Mouse (Mus musculus): ENCODE data around the gene Ppm1g. TPM values are rescaled to one million over a fixed set of nuclear protein-coding genes. Genes with fewer than 3 reads are reported as not detected.
"Not testable (repeated sequence)": the region's sequence is repeated elsewhere in the genome, so short reads cannot be mapped to it uniquely, and the experiment has no call there.

The Ppm1g gene
- polyA plus RNA-seq, 1 experiment from 2014 or later, result 77.6 TPM

DNA sequence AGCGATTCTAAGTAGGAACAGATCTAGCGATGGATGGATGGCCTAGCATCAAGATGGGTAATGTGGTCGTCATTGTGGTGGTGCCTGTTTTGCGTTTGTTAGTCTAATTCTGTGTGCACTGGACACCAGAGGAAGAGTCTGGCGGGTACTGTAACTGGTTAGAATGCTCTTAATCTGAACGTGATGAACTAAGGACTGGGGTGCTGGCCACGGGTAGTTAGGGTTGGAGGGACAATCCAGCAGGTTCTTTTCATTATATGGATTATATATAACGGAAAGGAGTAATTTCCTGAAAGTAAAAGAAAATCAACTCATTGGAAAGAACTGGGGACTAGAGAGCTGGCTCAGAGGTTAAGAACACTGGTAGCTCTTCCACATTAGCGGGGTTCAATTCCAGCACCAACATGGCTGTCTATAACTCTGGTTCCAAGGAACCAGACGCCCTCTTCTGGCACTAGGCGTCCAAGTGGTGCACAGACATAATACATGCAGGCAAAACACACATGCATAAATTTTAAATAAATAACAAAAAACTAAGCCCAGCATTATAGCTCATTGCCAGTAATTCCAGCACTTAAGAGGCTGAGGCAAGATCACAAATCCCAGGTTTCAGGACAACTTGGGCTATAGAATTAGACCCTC is 938 bp upstream of the Ppm1g start:
- 14% methylated on average over 11 of the region's 11 CpGs for WGBS
- ATAC-seq, result no peak
- Histone ChIP-seq H3K4me2 (replicated peaks; ENCODE audit: low read depth, low read length) (peak overlapping the region; percentile 96), H3K27ac (ENCODE audit: low read length) (peak overlapping the region; percentile 86), H3K9ac (replicated peaks; ENCODE audit: low read depth) (peak overlapping the region; percentile 74), H3K9me3 (ENCODE audit: low read length) (no peaks in the 10 kb centered on the region), H3K4me3 (ENCODE audit: low read depth, low read length) (peak overlapping the region; percentile 76), H3K36me3 (ENCODE audit: insufficient read depth, low read length) (no peaks in the 10 kb centered on the region), H3K4me1 (ENCODE audit: insufficient read depth, low read depth, low read length) (no peaks in the 10 kb centered on the region; the same call in 1 of the 2 replicates), H3K27me3 (replicated peaks; ENCODE audit: insufficient read depth, low read length) (no peaks in the 10 kb centered on the region)
- TF ChIP-seq CTCF (IDR thresholded peaks at IDR 0.05) (peak; percentile 70), EP300 (IDR thresholded peaks at IDR 0.05) (no peak)
- DNase-seq (ENCODE audit: low spot score), result peak; percentile 68

DNA sequence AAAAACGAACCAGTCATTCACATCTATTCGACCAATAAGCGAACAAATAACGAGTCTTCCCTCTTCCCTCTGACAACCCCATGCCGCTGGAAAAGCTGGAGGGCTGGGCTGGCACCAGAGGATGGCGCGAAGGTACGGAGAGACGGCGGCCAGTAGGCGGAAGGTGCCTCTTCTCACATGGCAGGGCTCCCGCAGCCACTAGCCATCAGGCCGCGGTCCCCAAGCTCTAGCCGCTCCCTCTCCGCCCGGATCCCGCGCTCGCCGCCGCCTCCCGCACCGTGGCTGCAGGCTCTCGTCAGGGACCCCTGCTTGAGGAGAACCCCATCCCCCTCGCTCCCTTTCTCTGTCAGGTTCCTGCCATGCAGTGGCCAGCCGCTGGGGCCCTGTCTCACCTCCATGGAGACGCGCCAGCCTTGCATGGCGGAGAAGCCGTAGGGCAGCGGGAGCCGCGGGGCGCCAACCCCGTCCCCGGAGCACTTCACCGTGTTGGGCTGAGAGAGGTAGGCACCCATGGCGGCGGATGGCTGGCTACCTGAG is 508 bp downstream of the Ppm1g start:
- 0% methylated on average over 39 of the region's 40 CpGs for WGBS
- Histone ChIP-seq H3K27me3 (replicated peaks; ENCODE audit: insufficient read depth, low read length) (no peaks in the 10 kb centered on the region), H3K27ac (ENCODE audit: low read length) (peak overlapping the region; percentile 86), H3K4me1 (ENCODE audit: insufficient read depth, low read depth, low read length) (no peaks in the 10 kb centered on the region; the same call in 1 of the 2 replicates), H3K9ac (replicated peaks; ENCODE audit: low read depth) (peak overlapping the region; percentile 61), H3K36me3 (ENCODE audit: insufficient read depth, low read length) (no peaks in the 10 kb centered on the region), H3K4me2 (replicated peaks; ENCODE audit: low read depth, low read length) (peak overlapping the region; percentile 96), H3K4me3 (ENCODE audit: low read depth, low read length) (peak overlapping the region; percentile 76), H3K9me3 (ENCODE audit: low read length) (no peaks in the 10 kb centered on the region)
- DNase-seq (ENCODE audit: low spot score), result peak; percentile 63
- TF ChIP-seq CTCF (IDR thresholded peaks at IDR 0.05) (peak; percentile 33), EP300 (IDR thresholded peaks at IDR 0.05) (no peak)
- peak; percentile 45 for ATAC-seq

GRCm38 (mm10) chr5:31219474-31219873 is 1.0 kb downstream of the Ppm1g start:
- no peaks in the 10 kb centered on the region for H3K27me3 ChIP-seq (replicated peaks; ENCODE audit: insufficient read depth, low read length)
- H3K9me3 ChIP-seq (ENCODE audit: low read length), result no peaks in the 10 kb centered on the region
- peak overlapping the region; percentile 86 for H3K27ac ChIP-seq (ENCODE audit: low read length)
- no peak for TF ChIP-seq CTCF (IDR thresholded peaks at IDR 0.05)
- no peak for TF ChIP-seq EP300 (IDR thresholded peaks at IDR 0.05)
- H3K4me3 ChIP-seq (ENCODE audit: low read depth, low read length), result peak overlapping the region; percentile 76
- ATAC-seq (no peak), DNase-seq (ENCODE audit: low spot score) (no peak)
- no peaks in the 10 kb centered on the region; the same call in 1 of the 2 replicates for H3K4me1 ChIP-seq (ENCODE audit: insufficient read depth, low read depth, low read length)
- WGBS, result under 1% methylated on average over 11 of the region's 11 CpGs
- peak overlapping the region; percentile 61; the same call in 1 of the 2 replicates for H3K9ac ChIP-seq (replicated peaks; ENCODE audit: low read depth)
- H3K4me2 ChIP-seq (replicated peaks; ENCODE audit: low read depth, low read length), result peak overlapping the region; percentile 96
- H3K36me3 ChIP-seq (ENCODE audit: insufficient read depth, low read length), result no peaks in the 10 kb centered on the region

DNA sequence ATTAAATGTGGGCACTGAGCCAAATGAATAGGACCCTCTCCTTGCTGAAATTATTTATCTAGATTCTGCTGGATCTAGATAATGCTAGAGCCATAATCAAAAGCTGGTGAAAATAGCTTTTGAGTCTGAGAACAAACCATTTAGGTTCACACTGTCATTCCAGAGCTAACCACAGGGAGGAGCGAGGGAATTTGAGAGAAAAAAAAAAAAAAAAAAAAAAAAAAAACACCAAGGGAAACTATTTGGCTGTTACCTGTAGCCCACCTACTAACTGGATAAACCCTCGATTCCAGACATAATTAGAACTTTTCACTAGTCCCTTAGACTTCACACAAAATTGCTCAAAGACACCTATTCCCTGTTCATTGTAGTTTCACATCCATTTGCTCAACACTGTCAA is 1.4 kb downstream of the Ppm1g start:
- no peak for ATAC-seq
- peak; percentile 66 for DNase-seq (ENCODE audit: low spot score)
- Histone ChIP-seq H3K4me2 (replicated peaks; ENCODE audit: low read depth, low read length) (peak overlapping the region; percentile 96), H3K9ac (replicated peaks; ENCODE audit: low read depth) (no peak overlapping the region), H3K27ac (ENCODE audit: low read length) (0 out of 2 replicates have a peak overlapping the region, but pooled peaks have one; percentile 2), H3K4me3 (ENCODE audit: low read depth, low read length) (peak overlapping the region; percentile 76), H3K36me3 (ENCODE audit: insufficient read depth, low read length) (no peaks in the 10 kb centered on the region), H3K27me3 (replicated peaks; ENCODE audit: insufficient read depth, low read length) (no peaks in the 10 kb centered on the region), H3K4me1 (ENCODE audit: insufficient read depth, low read depth, low read length) (no peaks in the 10 kb centered on the region; the same call in 1 of the 2 replicates), H3K9me3 (ENCODE audit: low read length) (no peaks in the 10 kb centered on the region)
- no peak for TF ChIP-seq EP300 (IDR thresholded peaks at IDR 0.05)
- peak; percentile 56 for TF ChIP-seq CTCF (IDR thresholded peaks at IDR 0.05)
- WGBS, result 2% methylated on average over 2 of the region's 2 CpGs

GRCm38 (mm10) chr5:31218294-31218693 is 2.2 kb downstream of the Ppm1g start:
- no peak overlapping the region for H3K4me2 ChIP-seq (replicated peaks; ENCODE audit: low read depth, low read length)
- no peak overlapping the region for H3K4me3 ChIP-seq (ENCODE audit: low read depth, low read length)

DNA sequence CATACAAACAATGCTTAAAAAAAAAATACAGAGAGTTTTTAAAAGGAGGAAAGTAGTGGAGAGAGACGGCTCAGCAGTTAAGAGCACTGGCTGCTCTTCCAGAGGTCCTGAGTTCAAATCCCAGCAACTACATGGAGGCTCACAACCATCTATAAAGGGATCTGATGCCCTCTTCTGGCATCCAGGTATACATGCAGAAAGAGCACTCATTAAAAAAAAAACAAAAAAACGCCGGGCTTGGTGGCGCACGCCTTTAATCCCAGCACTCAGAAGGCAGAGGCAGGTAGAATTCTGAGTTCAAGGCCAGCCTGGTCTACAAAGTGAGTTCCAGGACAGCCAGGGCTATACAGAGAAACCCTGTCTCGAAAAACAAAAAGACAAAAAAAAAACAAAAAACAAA is 3.9 kb downstream of the Ppm1g start:
- not testable (repeated sequence) for DNase-seq (ENCODE audit: low spot score); H3K9me3 ChIP-seq (ENCODE audit: low read length); H3K36me3 ChIP-seq (ENCODE audit: insufficient read depth, low read length); H3K27me3 ChIP-seq (replicated peaks; ENCODE audit: insufficient read depth, low read length); H3K9ac ChIP-seq (replicated peaks; ENCODE audit: low read depth); H3K4me1 ChIP-seq (ENCODE audit: insufficient read depth, low read depth, low read length); H3K27ac ChIP-seq (ENCODE audit: low read length); H3K4me3 ChIP-seq (ENCODE audit: low read depth, low read length); ATAC-seq; H3K4me2 ChIP-seq (replicated peaks; ENCODE audit: low read depth, low read length)
- WGBS, result 85% methylated on average over 6 of the region's 6 CpGs

More at GRCm38 (mm10) chr5:31218294-31218693, 2.2 kb downstream of the Ppm1g start:
- Histone ChIP-seq H3K9ac (replicated peaks; ENCODE audit: low read depth) (no peak overlapping the region), H3K27ac (ENCODE audit: low read length) (peak overlapping the region; percentile 26; the same call in 1 of the 2 replicates), H3K9me3 (ENCODE audit: low read length) (no peaks in the 10 kb centered on the region), H3K27me3 (replicated peaks; ENCODE audit: insufficient read depth, low read length) (no peaks in the 10 kb centered on the region), H3K4me1 (ENCODE audit: insufficient read depth, low read depth, low read length) (no peaks in the 10 kb centered on the region; the same call in 1 of the 2 replicates), H3K36me3 (ENCODE audit: insufficient read depth, low read length) (no peaks in the 10 kb centered on the region)
- TF ChIP-seq CTCF (IDR thresholded peaks at IDR 0.05) (peak; percentile 17), EP300 (IDR thresholded peaks at IDR 0.05) (no peak)
- no peak for DNase-seq (ENCODE audit: low spot score)
- WGBS, result 26% methylated on average over 5 of the region's 7 CpGs
- ATAC-seq, result no peak
